ENCODE assay signal across 30 mouse cellular contexts in the genomic region with DNA sequence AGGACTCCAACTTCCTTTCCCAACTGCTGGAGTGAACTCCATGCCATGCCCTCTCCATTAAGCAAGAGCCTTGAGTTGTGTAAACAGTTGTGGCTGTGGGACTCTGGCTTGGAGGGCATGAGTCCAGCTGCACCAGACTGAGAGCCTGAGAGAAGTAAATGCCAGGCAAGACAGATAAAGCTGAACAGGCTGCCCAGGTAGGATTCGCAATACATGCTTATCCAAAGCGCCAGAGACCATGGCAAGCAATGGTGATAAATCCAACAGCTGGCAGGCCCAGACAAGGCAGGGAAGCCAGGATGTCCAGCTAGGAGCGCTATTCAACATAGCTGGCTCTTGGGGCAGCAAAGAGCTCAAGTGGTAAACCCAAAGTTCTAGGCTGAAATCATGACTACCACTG.
DNase-seq lines count a peak whose midpoint lies in the region; ATAC-seq and TF ChIP-seq lines count a peak whose summit lies in the region.
"Had no signal": no experiment of that assay in that cellular context is flagged by ENCODE, and none has a peak within 500 bp of the region (broad histone marks: within the 10 kb centered on the region; RNA-seq: fewer than 3 reads in every experiment).

No protein-coding gene starts in this region.

- 25% methylated on average over 3 of the region's 3 CpGs for WGBS in liver, adult 2 months
- 73% methylated on average over 3 of the region's 3 CpGs for WGBS in stomach, postnatal 0 days

- no peak for TF ChIP-seq EP300 in stomach, postnatal 0 days (optimal IDR thresholded peaks at IDR 0.05)

- peak; percentile 40; the same call in 1 of the 2 replicates for TF ChIP-seq CTCF in liver, adult 2 months (IDR thresholded peaks at IDR 0.05; ENCODE audit: low read depth, low read length)
- TF ChIP-seq CTCF in stomach, postnatal 0 days (IDR thresholded peaks at IDR 0.05; ENCODE audit: low read depth), result peak; percentile 29; the same call in 1 of the 2 replicates

- no peak for ATAC-seq in stomach, postnatal 0 days (ENCODE audit: low FRiP score, low TSS enrichment)
- ATAC-seq: activated CD4-positive, CD25-positive, alpha-beta regulatory T cell, adult 4 months; forebrain, embryonic 16.5 days; midbrain, embryonic 15.5 days had no signal

- peak; percentile 45 for DNase-seq in adrenal gland, postnatal 14 days
- DNase-seq in adrenal gland, adult 8-10 months, result no peak
- DNase-seq in liver, adult 2 months (ENCODE audit: extremely low read depth, low read depth, low spot score), result peak; percentile 95
- no peak for DNase-seq in liver
- DNase-seq in CD4-positive helper T cell, adult 2 months (ENCODE audit: low read depth, low spot score), result peak; percentile 6
- DNase-seq in stomach, postnatal 0 days (ENCODE audit: low spot score), result no peak
- no peak for DNase-seq in right cerebral cortex, adult 18-20 months
- DNase-seq: cerebellum, adult 11 months; cerebellum, postnatal 10 days; gastrocnemius, adult 2 months; heart, postnatal 10 days; kidney, adult 8-10 months; kidney, postnatal 4 days; layer of hippocampus, adult 9-11 months; lung, postnatal 14 days; retina, postnatal 1 day; right cerebral cortex, postnatal 25 days; thymus, postnatal 14 days had no signal

- no peaks in the 10 kb centered on the region for H3K79me2 ChIP-seq in liver, adult 2 months (ENCODE audit: control insufficient read depth, insufficient read depth, low read length)

- TF ChIP-seq POLR2A in liver, adult 2 months (IDR thresholded peaks at IDR 0.05; ENCODE audit: extremely low read depth, insufficient read depth, low read length), result no peak

- no peak overlapping the region for H3K4me2 ChIP-seq in stomach, postnatal 0 days (replicated peaks; ENCODE audit: low read depth)
- H3K4me2 ChIP-seq: embryonic facial prominence, embryonic 13.5 days; heart, embryonic 13.5 days; hindbrain, embryonic 14.5 days; limb, embryonic 15.5 days; midbrain, embryonic 15.5 days; neural tube, embryonic 15.5 days; stomach, embryonic 15.5 days had no signal

- no peaks in the 10 kb centered on the region for H3K36me3 ChIP-seq in liver, adult 2 months (ENCODE audit: control insufficient read depth, insufficient read depth, low read length)
- no peaks in the 10 kb centered on the region for H3K36me3 ChIP-seq in stomach, postnatal 0 days (ENCODE audit: control insufficient read depth, insufficient read depth, low read length)
- H3K36me3 ChIP-seq: embryonic facial prominence, embryonic 13.5 days; heart, embryonic 13.5 days; limb, embryonic 10.5 days; limb, embryonic 15.5 days; midbrain, embryonic 10.5 days; midbrain, embryonic 15.5 days; neural tube, embryonic 15.5 days; stomach, embryonic 15.5 days had no signal

- no peaks in the 10 kb centered on the region; the same call in 1 of the 2 replicates for H3K4me1 ChIP-seq in liver, adult 2 months (ENCODE audit: control insufficient read depth, insufficient read depth, low read length)
- H3K4me1 ChIP-seq in stomach, postnatal 0 days (replicated peaks; ENCODE audit: control insufficient read depth, insufficient read depth), result no peaks in the 10 kb centered on the region
- H3K4me1 ChIP-seq: embryonic facial prominence, embryonic 13.5 days; heart, embryonic 13.5 days; limb, embryonic 10.5 days; limb, embryonic 15.5 days; midbrain, embryonic 10.5 days; midbrain, embryonic 15.5 days; neural tube, embryonic 15.5 days; stomach, embryonic 15.5 days had no signal

- H3K27me3 ChIP-seq in liver, adult 2 months (ENCODE audit: control insufficient read depth, insufficient read depth, low read length), result no peaks in the 10 kb centered on the region
- no peaks in the 10 kb centered on the region for H3K27me3 ChIP-seq in stomach, postnatal 0 days (ENCODE audit: control insufficient read depth, insufficient read depth, low read length)
- H3K27me3 ChIP-seq: embryonic facial prominence, embryonic 13.5 days; heart, embryonic 13.5 days; limb, embryonic 15.5 days; midbrain, embryonic 15.5 days; neural tube, embryonic 15.5 days; stomach, embryonic 15.5 days had no signal

- no peak overlapping the region for H3K27ac ChIP-seq in liver, adult 2 months (replicated peaks; ENCODE audit: insufficient read depth, low read depth, low read length)
- H3K27ac ChIP-seq in stomach, postnatal 0 days (replicated peaks), result no peak overlapping the region
- H3K27ac ChIP-seq: embryonic facial prominence, embryonic 13.5 days; gastrocnemius, adult 2 months; heart, embryonic 13.5 days; hindbrain, embryonic 14.5 days; kidney, postnatal 0 days; limb, embryonic 10.5 days; limb, embryonic 15.5 days; midbrain, embryonic 10.5 days; midbrain, embryonic 15.5 days; neural tube, embryonic 15.5 days; stomach, embryonic 15.5 days had no signal

- H3K9me3 ChIP-seq in stomach, postnatal 0 days (ENCODE audit: control insufficient read depth, low read length), result no peaks in the 10 kb centered on the region
- H3K9me3 ChIP-seq: embryonic facial prominence, embryonic 13.5 days; heart, embryonic 13.5 days; limb, embryonic 10.5 days; limb, embryonic 15.5 days; midbrain, embryonic 10.5 days; midbrain, embryonic 15.5 days; neural tube, embryonic 15.5 days; stomach, embryonic 15.5 days had no signal

- H3K9ac ChIP-seq in liver, adult 2 months (ENCODE audit: low read depth, low read length), result no peak overlapping the region
- H3K9ac ChIP-seq in stomach, postnatal 0 days (ENCODE audit: low read length), result no peak overlapping the region
- H3K9ac ChIP-seq: embryonic facial prominence, embryonic 13.5 days; heart, embryonic 13.5 days; hindbrain, embryonic 14.5 days; limb, embryonic 15.5 days; midbrain, embryonic 15.5 days; neural tube, embryonic 15.5 days; stomach, embryonic 15.5 days had no signal

- H3K4me3 ChIP-seq in liver, adult 2 months (ENCODE audit: insufficient read depth, low read depth, low read length), result no peak overlapping the region
- H3K4me3 ChIP-seq in stomach, postnatal 0 days (ENCODE audit: low read depth, low read length), result no peak overlapping the region
- H3K4me3 ChIP-seq: embryonic facial prominence, embryonic 13.5 days; gastrocnemius, adult 2 months; heart, embryonic 13.5 days; limb, embryonic 10.5 days; limb, embryonic 15.5 days; midbrain, embryonic 10.5 days; midbrain, embryonic 15.5 days; neural tube, embryonic 15.5 days; stomach, embryonic 15.5 days had no signal

Comparison
In these comparisons a context has a peak if more than half of its experiments do, and no peak if none do; other contexts are left out.
1. DNase-seq: peak in adrenal gland, postnatal 14 days (single experiment), liver, adult 2 months (single experiment) and CD4-positive helper T cell, adult 2 months (single experiment); none in adrenal gland, adult 8-10 months (single experiment), liver (single experiment), stomach, postnatal 0 days (single experiment) and right cerebral cortex, adult 18-20 months (single experiment).